Mouse (Mus musculus): ENCODE results near the gene Gm49711.

GRCm38 (mm10) chr16:92228332-92228919 lies 170.3 kb downstream of the Gm49711 start:
- no peak for TF ChIP-seq MAX (IDR thresholded peaks at IDR 0.05; ENCODE audit: low read depth)
- no peak for TF ChIP-seq MYOD1 (IDR thresholded peaks at IDR 0.05; ENCODE audit: control insufficient read depth in 1 of 3, insufficient read length in 2 of 3, low read depth in 2 of 3)
- TF ChIP-seq POLR2A (IDR thresholded peaks at IDR 0.05; ENCODE audit: insufficient read length, low read depth): no peak
- no peak for TF ChIP-seq POLR2AphosphoS2 (IDR thresholded peaks at IDR 0.05; ENCODE audit: insufficient read length, low read depth)

Data from myocyte (in vitro differentiated cells).